Mouse (Mus musculus) heart, adult 2 months (tissue): Measurements from ENCODE around the gene Fchsd2.

ENCODE experiments used
- CTCF ChIP-seq: fragments of 200-600 bp; IDR thresholded peaks from 2 replicates; pipeline ENCODE4 v1.8.1; 2022; ENCODE audit warnings: antibody characterized with exemption, mild to moderate bottlenecking, moderate library complexity
- EP300 ChIP-seq: fragments of 200-500 bp; IDR thresholded peaks from 2 replicates; pipeline ENCODE4 v1.6.1; 2011; ENCODE audit warnings: low read depth, low read length, control low read depth; ENCODE audit not compliant: insufficient read depth

- TF ChIP-seq CTCF, result no peak
- no peak for TF ChIP-seq EP300
These were observed 199.4 kb downstream of the Fchsd2 start for GRCm38 (mm10) chr7:101292086-101292485.
